Mouse (Mus musculus): ENCODE measurements around the gene Egln2.

Egln2 gene

DNA sequence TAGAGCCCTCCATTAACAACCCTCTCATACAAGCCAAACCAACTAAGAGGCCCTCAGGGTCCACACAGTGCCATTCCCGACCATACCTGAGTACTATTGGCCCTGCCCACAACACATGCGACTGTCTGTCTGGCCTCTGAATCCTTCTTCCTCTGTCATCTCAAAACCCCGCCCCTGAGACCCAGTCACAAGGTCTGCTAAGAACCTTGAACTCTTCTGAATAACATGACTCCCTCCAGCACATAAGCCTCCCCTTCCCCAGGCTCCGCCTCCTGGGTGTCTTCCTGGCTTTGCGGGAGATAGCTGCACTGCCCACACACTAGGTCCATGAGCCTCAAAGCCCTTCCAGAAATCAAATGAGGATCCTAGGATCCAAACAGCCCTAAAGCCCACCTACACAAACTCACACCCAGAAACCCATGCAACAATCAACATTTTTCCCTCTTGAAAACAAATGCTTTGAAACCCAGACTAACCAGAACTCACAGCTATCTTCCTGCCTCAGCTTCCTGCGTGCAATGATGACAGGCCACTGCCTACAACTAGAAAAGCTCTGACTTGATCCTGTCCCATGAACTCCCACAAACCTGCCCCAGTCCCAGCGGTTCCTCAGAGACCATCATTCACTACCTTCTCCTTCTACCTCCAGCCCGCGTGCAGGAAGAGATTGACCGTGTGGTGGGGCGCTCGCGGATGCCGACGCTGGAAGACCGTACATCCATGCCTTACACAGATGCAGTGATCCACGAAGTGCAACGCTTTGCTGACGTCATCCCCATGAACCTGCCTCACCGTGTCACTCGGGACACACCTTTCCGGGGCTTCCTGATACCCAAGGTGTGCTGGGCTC is 35.9 kb downstream of the Egln2 start:
- DNase-seq, result no peak

DNA sequence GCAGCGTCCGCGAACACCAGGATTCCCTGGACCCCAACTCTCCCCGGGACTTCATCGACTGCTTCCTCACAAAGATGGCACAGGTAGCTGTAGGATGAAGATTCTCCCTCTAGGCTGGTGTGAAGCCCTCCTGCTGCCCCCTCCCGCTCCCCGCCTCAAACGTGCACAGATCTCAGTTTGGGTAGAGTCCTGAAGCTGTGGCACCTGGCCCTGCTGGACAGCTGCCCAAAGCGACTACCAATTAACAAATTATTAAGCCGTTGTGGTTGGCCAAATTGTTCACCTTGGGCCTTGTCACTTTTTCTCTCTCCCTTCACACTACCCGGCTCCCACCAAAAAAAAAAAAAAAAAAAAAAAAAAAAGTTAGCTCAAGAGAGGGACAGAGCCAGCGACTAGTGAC is 36.8 kb downstream of the Egln2 start:
- no peak for DNase-seq

DNA sequence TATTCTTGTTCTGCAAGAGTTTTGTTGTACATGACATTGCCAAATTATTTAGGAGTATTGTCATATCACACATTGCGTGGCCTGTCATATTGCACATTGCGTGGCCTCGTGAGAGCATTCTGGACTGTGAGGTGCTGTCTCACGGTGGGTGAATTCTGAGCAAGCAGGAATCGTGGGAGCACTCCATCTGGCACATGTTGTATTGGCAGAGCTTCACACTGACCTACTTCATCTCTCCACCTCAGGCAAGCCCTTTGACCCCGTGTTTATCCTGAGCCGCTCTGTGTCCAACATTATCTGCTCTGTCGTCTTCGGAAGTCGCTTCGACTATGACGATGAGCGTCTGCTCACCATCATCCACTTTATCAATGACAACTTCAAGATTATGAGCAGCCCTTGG is 37.7 kb downstream of the Egln2 start:
- DNase-seq, result no peak

DNA sequence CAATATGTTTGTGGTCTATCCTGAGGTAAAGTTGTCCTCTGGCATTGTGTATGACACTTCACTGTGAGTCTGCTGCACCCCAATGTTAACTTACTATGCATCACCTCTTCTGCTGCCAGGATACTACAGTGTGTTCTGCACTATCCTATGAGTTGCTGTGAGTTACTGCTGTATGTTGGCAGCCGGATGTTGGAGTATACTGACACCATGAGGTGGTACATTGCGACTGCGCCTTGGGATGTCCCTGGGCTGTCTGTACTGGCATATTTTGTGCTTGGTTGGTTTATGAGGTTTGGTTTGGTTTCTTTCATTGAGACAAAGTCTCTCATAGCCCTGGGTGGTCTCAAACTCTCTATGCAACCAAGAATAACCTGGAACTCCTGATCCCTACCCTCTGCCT is 38.4 kb downstream of the Egln2 start:
- DNase-seq, result peak; percentile 16

DNA sequence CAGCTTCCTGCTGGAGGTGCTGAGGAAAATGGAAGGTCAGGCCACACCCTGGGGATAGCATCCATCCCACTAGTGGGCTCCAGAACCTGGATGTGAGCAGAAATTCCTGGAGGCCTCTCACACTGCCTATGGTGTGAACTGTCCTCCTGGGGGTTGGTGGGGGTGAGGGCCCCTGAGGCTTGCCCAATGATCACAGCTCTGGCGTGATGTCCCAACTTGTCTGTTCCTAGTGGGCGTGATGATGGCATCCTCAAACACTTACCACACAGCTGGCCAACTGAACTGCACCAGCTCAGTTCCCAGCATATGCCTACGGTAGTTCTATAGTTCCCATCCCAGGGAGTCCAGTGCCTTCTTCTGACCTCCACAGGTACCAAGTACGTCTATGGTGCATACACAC is 41.6 kb downstream of the Egln2 start:
- no peak for DNase-seq

DNA sequence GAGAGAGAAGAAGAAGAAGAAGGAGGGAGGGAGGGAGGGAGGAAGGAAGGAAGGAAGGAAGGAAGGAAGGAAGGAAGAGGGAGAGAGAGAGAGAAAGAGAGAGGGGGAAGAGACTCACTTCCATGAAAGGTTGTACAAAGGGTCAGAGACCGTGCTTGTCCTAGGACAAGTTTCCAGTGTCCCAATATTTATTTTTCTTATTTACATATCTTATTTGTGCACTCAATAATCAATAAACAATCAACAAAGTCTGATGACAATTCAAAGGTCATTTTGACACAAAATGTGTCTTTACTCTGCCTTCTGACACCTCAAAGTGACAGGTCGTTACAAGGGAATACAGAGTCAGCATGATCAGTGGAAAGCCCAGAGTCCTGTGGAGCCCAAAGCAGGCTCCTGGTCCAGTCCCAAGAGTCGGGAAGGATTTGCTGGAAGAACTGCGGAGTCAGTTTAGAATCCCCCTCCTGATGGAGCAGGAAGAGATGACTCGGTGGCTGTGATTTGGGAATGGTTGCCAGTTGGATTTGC is 42.2 kb downstream of the Egln2 start:
- DNase-seq, result no peak

DNA sequence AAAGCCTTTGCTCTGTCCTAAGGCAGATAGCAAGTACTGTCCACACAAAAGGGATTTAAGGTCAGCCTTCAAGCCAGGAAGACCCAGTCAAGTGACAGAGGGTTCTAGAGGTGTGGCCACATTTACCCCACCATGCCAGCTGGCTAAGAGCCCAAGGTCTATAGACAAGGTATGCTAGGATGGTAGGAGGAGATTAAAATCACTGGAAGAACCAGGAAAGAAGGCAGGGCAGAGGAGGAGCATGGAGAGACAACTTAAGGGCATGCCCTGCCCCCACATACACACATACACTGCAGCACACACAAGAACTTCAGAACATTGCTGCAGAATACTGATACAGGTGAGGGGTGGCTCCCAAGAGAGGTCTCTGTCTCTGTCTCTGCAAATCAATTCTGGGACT is 46.9 kb downstream of the Egln2 start, which contains the start of gene Cyp2f2:
Gene Cyp2f2, plus strand, starts transcription at position 234 of the 400 bp plus-strand sequence.
- no peak for DNase-seq

DNA sequence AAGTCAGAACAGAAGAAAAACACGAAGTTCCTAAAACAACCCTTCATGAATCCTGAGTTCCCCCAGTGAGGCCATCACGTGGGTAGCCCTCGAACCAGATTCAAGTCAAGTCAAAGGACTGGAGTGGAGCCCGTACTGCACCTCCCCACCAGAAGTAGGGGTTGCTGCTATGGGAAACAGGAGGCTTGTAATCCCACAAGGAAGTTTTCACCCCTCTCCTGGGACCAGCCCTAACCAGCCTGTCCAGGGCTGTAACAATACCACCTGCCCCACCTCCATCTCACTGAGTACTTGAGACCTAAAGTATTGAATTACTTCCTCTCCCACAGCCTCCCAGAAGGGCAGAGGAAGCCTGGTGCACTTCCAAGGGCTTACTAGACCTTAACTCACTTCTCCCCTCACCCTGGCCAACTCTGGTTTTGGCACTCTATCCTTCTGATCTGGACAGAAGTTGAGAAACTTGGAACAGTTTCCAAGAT is 48.5 kb downstream of the Egln2 start:
- DNase-seq, result no peak

DNA sequence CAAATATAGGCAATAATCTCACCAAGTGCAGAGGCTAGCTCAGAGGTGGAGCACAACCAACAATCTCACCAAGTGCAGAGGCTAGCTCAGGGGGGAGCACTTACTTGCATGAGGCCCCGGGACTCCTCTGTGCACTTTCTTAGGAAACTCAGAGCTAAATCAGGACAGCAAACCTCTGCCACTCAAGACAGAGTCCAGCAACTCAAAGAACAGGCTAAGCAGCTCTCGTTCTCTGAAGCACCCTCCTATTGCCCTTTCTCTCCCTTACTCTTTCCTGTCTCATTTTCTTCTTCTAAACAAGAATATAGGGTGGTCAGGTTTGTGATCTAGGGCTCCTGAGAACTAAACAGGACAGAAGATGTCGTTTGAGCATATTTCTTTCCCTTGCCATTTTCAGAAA is 54.6 kb downstream of the Egln2 start:
- DNase-seq, result no peak

DNA sequence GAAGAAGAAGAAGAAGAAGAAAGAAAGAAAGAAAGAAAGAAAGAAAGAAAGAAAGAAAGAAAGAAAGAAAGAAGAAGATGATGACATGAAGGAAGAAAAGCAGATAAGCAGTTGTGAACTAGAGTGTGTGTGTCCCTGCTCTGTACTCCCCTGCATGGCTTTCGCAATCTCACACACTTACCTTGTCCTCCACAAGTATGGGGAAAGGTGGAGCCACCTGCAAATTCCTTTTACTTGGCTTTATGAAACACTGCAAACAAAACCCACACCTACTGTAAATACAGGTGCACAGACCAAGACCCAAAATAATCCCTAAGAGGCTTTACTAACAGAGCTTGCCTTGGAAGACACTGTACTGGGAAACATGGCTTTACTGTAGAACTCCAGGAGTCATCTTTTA is 55.6 kb downstream of the Egln2 start:
- no peak for DNase-seq

DNA sequence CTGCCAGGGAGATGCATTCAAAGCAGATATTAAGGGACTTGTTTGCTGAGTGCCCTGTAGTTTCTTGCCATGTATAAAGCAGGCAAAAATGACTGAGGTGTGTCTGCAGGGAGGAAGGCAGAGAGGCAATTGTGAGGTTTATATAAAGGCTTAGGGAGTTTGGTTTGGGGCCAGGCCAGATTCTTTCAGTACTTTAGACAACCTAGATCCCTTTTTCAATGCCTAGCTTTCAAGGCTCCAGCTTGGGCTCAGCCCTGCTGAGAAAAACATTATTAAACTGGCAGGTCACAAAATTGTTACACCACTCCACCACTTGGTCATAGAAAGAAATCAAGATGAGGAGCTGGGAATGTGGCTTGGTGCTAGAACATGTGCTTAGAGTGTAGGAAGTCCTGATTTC is 56.3 kb downstream of the Egln2 start:
- no peak for DNase-seq
